Mouse (Mus musculus) kidney, postnatal 36 days (tissue): ENCODE results near the gene Bub3.

Source experiments
- DNase-seq, 2 experiments: peaks; one replicate each; pipeline ENCODE4 v3.0.0; 2021 to 2022; ENCODE audit warnings: mixed read lengths in 2 of 2

Bub3 gene

GRCm38 (mm10) chr7:131556541-131557271, 3.3 kb upstream of the Bub3 start:
- peak in 1 of 2 experiments; percentile 27 for DNase-seq

- no peak for DNase-seq
These were observed 2.3 kb upstream of the Bub3 start for GRCm38 (mm10) chr7:131557751-131558150.

GRCm38 (mm10) chr7:131560697-131561042, 648 bp downstream of the Bub3 start:
- DNase-seq, result no peak

- DNase-seq, result no peak
These were observed 15.2 kb downstream of the Bub3 start for GRCm38 (mm10) chr7:131575246-131575645.

- no peak for DNase-seq
These were observed 22.2 kb downstream of the Bub3 start for GRCm38 (mm10) chr7:131582178-131582577.

- no peak for DNase-seq
These were observed 25.5 kb downstream of the Bub3 start for GRCm38 (mm10) chr7:131585551-131585950.

- DNase-seq, result no peak
These were observed 37.9 kb downstream of the Bub3 start for GRCm38 (mm10) chr7:131597779-131598482.

- peak in 1 of 2 experiments; percentile 45 for DNase-seq
These were observed 38.4 kb downstream of the Bub3 start for GRCm38 (mm10) chr7:131598483-131598824.

GRCm38 (mm10) chr7:131602106-131602505, 42.1 kb downstream of the Bub3 start:
- DNase-seq, result no peak

GRCm38 (mm10) chr7:131603186-131603585, 43.2 kb downstream of the Bub3 start:
- DNase-seq, result no peak

GRCm38 (mm10) chr7:131604946-131605345, 44.9 kb downstream of the Bub3 start:
- no peak for DNase-seq

GRCm38 (mm10) chr7:131605481-131605880, 45.5 kb downstream of the Bub3 start:
- no peak for DNase-seq

GRCm38 (mm10) chr7:131608049-131608448, 48.0 kb downstream of the Bub3 start:
- no peak for DNase-seq

GRCm38 (mm10) chr7:131609677-131610076, 49.7 kb downstream of the Bub3 start:
- DNase-seq, result no peak
